Mouse (Mus musculus) lung, adult 2 months (tissue): ENCODE data around the gene Cdc27.

ENCODE experiments used
- CTCF ChIP-seq: fragments of 200-500 bp; IDR thresholded peaks from 2 replicates; pipeline ENCODE4 v1.5.1; 2011; ENCODE audit warnings: mild to moderate bottlenecking, low read length, control low read depth; ENCODE audit not compliant: insufficient read depth
- POLR2A ChIP-seq: fragments of 200-500 bp; IDR thresholded peaks from 2 replicates; pipeline ENCODE4 v1.6.1; 2011; ENCODE audit warnings: low read depth, mild to moderate bottlenecking, control low read depth, low read length, borderline replicate concordance; ENCODE audit errors: extremely low read depth

GRCm38 (mm10) chr11:104560971-104561370, 10.6 kb upstream of the Cdc27 start:
- no peak for TF ChIP-seq POLR2A
- no peak for TF ChIP-seq CTCF
